Mouse (Mus musculus) liver, embryonic 14.5 days (tissue): ENCODE data around the gene Ccdc8.

Experiments
- CTCF ChIP-seq: IDR thresholded peaks from 2 replicates; pipeline ENCODE4 v1.5.1; 2016; ENCODE audit warnings: antibody characterized with exemption, low read depth, control low read depth
- EP300 ChIP-seq: IDR thresholded peaks from 2 replicates; pipeline ENCODE4 v1.6.1; 2016; ENCODE audit warnings: antibody characterized with exemption, low read depth

DNA sequence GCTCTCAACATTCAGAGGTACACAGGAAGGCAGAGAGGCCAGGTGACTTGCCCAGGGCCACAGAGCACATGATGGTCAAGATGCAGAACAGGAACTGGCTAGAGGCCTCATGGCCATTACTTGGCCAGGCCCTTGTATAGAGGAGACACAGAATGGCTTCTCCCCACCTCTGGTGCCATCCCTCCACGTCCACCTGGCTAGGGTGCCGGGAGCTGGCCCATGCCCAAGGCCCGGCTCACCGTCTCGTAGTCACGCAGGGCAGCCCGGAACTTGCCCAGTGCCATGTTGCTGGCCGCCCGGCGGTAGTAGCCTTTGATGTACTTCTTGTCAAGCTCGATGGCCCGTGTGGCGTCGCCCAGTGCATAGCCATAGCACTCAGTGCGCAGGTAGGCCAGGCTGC lies 29.7 kb downstream of the Ccdc8 start:
- TF ChIP-seq EP300 (no peak), CTCF (no peak)
